In genomic region chr8:61556219-61556618, GRCm38 (mm10) we compare ENCODE assay signal across 12 mouse cellular contexts.
"Had no signal": no experiment of that assay in that cellular context is flagged by ENCODE, and none has a peak within 500 bp of the region (broad histone marks: within the 10 kb centered on the region; RNA-seq: fewer than 3 reads in every experiment).

No protein-coding gene starts in this region.

- H3K9ac ChIP-seq: liver, embryonic 13.5 days; liver, postnatal 0 days; lung, embryonic 15.5 days; midbrain, embryonic 12.5 days had no signal

- H3K27me3 ChIP-seq: liver, embryonic 13.5 days; lung, embryonic 15.5 days; midbrain, embryonic 12.5 days had no signal

- H3K9me3 ChIP-seq: liver, embryonic 13.5 days; lung, embryonic 15.5 days; megakaryocyte, embryonic 14.5 days; midbrain, embryonic 12.5 days had no signal

- ATAC-seq: intestine, embryonic 16.5 days; liver, postnatal 0 days had no signal

- H3K36me3 ChIP-seq: liver, embryonic 13.5 days; lung, embryonic 15.5 days; midbrain, embryonic 12.5 days had no signal

- H3K4me2 ChIP-seq: liver, embryonic 13.5 days; lung, embryonic 15.5 days; midbrain, embryonic 12.5 days had no signal

- H3K4me3 ChIP-seq: liver, embryonic 13.5 days; lung, embryonic 15.5 days; megakaryocyte, embryonic 14.5 days; midbrain, embryonic 12.5 days had no signal

- H3K27ac ChIP-seq: liver, embryonic 13.5 days; lung, embryonic 15.5 days; macrophage; midbrain, embryonic 12.5 days had no signal

- DNase-seq: kidney, postnatal 10 days; liver; liver, embryonic 13.5 days; liver, postnatal 0 days; lung, postnatal 14 days; right cerebral cortex, postnatal 25 days; thymus, postnatal 4 days had no signal
